Mouse (Mus musculus) embryonic facial prominence, embryonic 11.5 days (tissue): ENCODE measurements around the gene Zkscan6. TPM values are rescaled to one million over a fixed set of nuclear protein-coding genes. Genes with fewer than 3 reads are reported as not detected.

Source experiments
- ATAC-seq: fragments of 200-750 bp; cut with Nextera tagmentation; replicated peaks from 2 replicates; pipeline ENCODE4 v1.8.0; 2017; ENCODE audit warnings: low read depth; ENCODE audit not compliant: insufficient number of reproducible peaks, low FRiP score, low TSS enrichment
- DNase-seq: peaks from one replicate; pipeline ENCODE4 v3.0.0-alpha.2; 2015; ENCODE audit warnings: low spot score
- H3K27ac ChIP-seq: fragments of 300-500 bp; sonication (generic); replicated peaks from 2 replicates; pipeline ENCODE4 v1.5.1; 2014; ENCODE audit warnings: mild to moderate bottlenecking, low read depth, low read length, control low read depth
- H3K27me3 ChIP-seq: fragments of 300-500 bp; sonication (generic); 2 replicates; pipeline ENCODE4 v1.6.1; 2014; ENCODE audit warnings: mild to moderate bottlenecking, low read length, moderate library complexity, mixed read lengths; ENCODE audit not compliant: control insufficient read depth, insufficient read depth
- H3K36me3 ChIP-seq: fragments of 300-500 bp; sonication (generic); replicated peaks from 2 replicates; pipeline ENCODE4 v1.6.1; 2014; ENCODE audit warnings: low read depth, mild to moderate bottlenecking, low read length, moderate library complexity, mixed read lengths; ENCODE audit not compliant: control insufficient read depth, insufficient read depth
- H3K4me1 ChIP-seq: fragments of 300-500 bp; sonication (generic); 2 replicates; pipeline ENCODE4 v1.6.1; 2014; ENCODE audit warnings: low read length, mixed read lengths; ENCODE audit not compliant: control insufficient read depth, insufficient read depth
- H3K4me2 ChIP-seq: fragments of 300-500 bp; sonication (generic); 2 replicates; pipeline ENCODE4 v1.6.1; 2014; ENCODE audit warnings: low read depth, mild to moderate bottlenecking, control low read depth, low read length, moderate library complexity
- H3K4me3 ChIP-seq: fragments of 300-500 bp; sonication (generic); 2 replicates; pipeline ENCODE4 v1.5.1; 2014; ENCODE audit warnings: low read depth, low read length, control low read depth
- H3K9ac ChIP-seq: fragments of 300-500 bp; sonication (generic); replicated peaks from 2 replicates; pipeline ENCODE4 v1.6.1; 2014; ENCODE audit warnings: mild to moderate bottlenecking, control low read depth, low read length
- H3K9me3 ChIP-seq: fragments of 300-500 bp; sonication (generic); replicated peaks from 2 replicates; pipeline ENCODE4 v1.6.1; 2016; ENCODE audit warnings: mild to moderate bottlenecking, low read length, inconsistent platforms, mixed read lengths; ENCODE audit not compliant: control insufficient read depth
- WGBS: fragments of 180-500 bp; shearing (Covaris S2); extraction: QIAGEN DNeasy Blood & Tissue Kit; methylation state at CpG from one replicate; pipeline ENCODE4 v1.1.7; 2014; 5-methylcytosine and 5-hydroxymethylcytosine counted together
- polyA plus RNA-seq: library from polyadenylated mRNA; unstranded; fragments of >200 nt; fragmentation: Nextera tagmentation; extraction: Ambion mirVana; gene quantifications from 2 replicates; pipeline ENCODE4 v1.2.1, GENCODE M21; 2014

Zkscan6 gene
- polyA plus RNA-seq, 1 experiment from 2014 or later: 12.6 TPM

GRCm38 (mm10) chr11:65776906-65777611 lies 29.9 kb upstream of the Zkscan6 start:
- H3K9ac ChIP-seq: no peak overlapping the region
- WGBS: 56% methylated on average over 2 of the region's 2 CpGs
- ATAC-seq: no peak

GRCm38 (mm10) chr11:65777810-65778209 lies 29.2 kb upstream of the Zkscan6 start:
- Histone ChIP-seq H3K27me3 (no peaks in the 10 kb centered on the region), H3K4me3 (no peak overlapping the region), H3K4me2 (no peak overlapping the region), H3K36me3 (no peaks in the 10 kb centered on the region), H3K9me3 (no peaks in the 10 kb centered on the region), H3K9ac (no peak overlapping the region), H3K4me1 (no peaks in the 10 kb centered on the region), H3K27ac (no peak overlapping the region)
- no peak for ATAC-seq
- WGBS: 56% methylated on average over 5 of the region's 5 CpGs
- no peak for DNase-seq

More at GRCm38 (mm10) chr11:65776906-65777611, 29.9 kb upstream of the Zkscan6 start:
- Histone ChIP-seq H3K4me3 (no peak overlapping the region), H3K36me3 (no peaks in the 10 kb centered on the region), H3K27me3 (no peaks in the 10 kb centered on the region), H3K4me2 (no peak overlapping the region), H3K9me3 (no peaks in the 10 kb centered on the region), H3K4me1 (no peaks in the 10 kb centered on the region), H3K27ac (no peak overlapping the region; the same call in 1 of the 2 replicates)
- peak; percentile 9 for DNase-seq

- H3K4me3 ChIP-seq: no peak overlapping the region
- no peak overlapping the region for H3K9ac ChIP-seq
- H3K27me3 ChIP-seq: no peaks in the 10 kb centered on the region
- no peaks in the 10 kb centered on the region for H3K4me1 ChIP-seq
- 85% methylated on average over 1 of the region's 1 CpGs for WGBS
- DNase-seq (no peak), ATAC-seq (no peak)
- no peaks in the 10 kb centered on the region for H3K36me3 ChIP-seq
- H3K4me2 ChIP-seq: no peak overlapping the region
- no peak overlapping the region for H3K27ac ChIP-seq
- H3K9me3 ChIP-seq: no peaks in the 10 kb centered on the region
Measured at GRCm38 (mm10) chr11:65779066-65779465, 27.9 kb upstream of the Zkscan6 start.

GRCm38 (mm10) chr11:65779578-65779977 lies 27.4 kb upstream of the Zkscan6 start:
- 93% methylated on average over 1 of the region's 1 CpGs for WGBS
- no peaks in the 10 kb centered on the region for H3K36me3 ChIP-seq
- H3K4me3 ChIP-seq: no peak overlapping the region
- no peaks in the 10 kb centered on the region for H3K27me3 ChIP-seq
- no peak overlapping the region for H3K27ac ChIP-seq
- DNase-seq: no peak
- ATAC-seq: no peak
- H3K9me3 ChIP-seq: no peaks in the 10 kb centered on the region
- no peak overlapping the region for H3K9ac ChIP-seq
- no peaks in the 10 kb centered on the region for H3K4me1 ChIP-seq
- no peak overlapping the region for H3K4me2 ChIP-seq

- Histone ChIP-seq H3K4me2 (no peak overlapping the region), H3K4me3 (no peak overlapping the region), H3K27ac (no peak overlapping the region), H3K27me3 (no peaks in the 10 kb centered on the region), H3K36me3 (no peaks in the 10 kb centered on the region), H3K9ac (no peak overlapping the region), H3K4me1 (no peaks in the 10 kb centered on the region), H3K9me3 (no peaks in the 10 kb centered on the region)
- 87% methylated on average over 3 of the region's 3 CpGs for WGBS
- DNase-seq (no peak), ATAC-seq (no peak)
Measured at GRCm38 (mm10) chr11:65781596-65781995, 25.4 kb upstream of the Zkscan6 start.

- Histone ChIP-seq H3K4me3 (no peak overlapping the region), H3K27me3 (no peaks in the 10 kb centered on the region), H3K4me1 (no peaks in the 10 kb centered on the region), H3K9ac (no peak overlapping the region), H3K4me2 (no peak overlapping the region), H3K9me3 (no peaks in the 10 kb centered on the region), H3K36me3 (no peaks in the 10 kb centered on the region), H3K27ac (no peak overlapping the region)
- WGBS: 86% methylated on average over 2 of the region's 2 CpGs
- no peak for ATAC-seq
- DNase-seq: no peak
Measured at GRCm38 (mm10) chr11:65786160-65786559, 20.8 kb upstream of the Zkscan6 start.

GRCm38 (mm10) chr11:65787421-65788151 lies 19.4 kb upstream of the Zkscan6 start:
- ATAC-seq (peak; percentile 86), DNase-seq (peak; percentile 42)
- peak overlapping the region; percentile 71 for H3K4me2 ChIP-seq
- H3K27ac ChIP-seq: peak overlapping the region; percentile 70
- no peaks in the 10 kb centered on the region for H3K36me3 ChIP-seq
- H3K27me3 ChIP-seq: no peaks in the 10 kb centered on the region
- H3K4me1 ChIP-seq: no peaks in the 10 kb centered on the region
- under 1% methylated on average over 44 of the region's 71 CpGs for WGBS
- H3K4me3 ChIP-seq: peak overlapping the region; percentile 98
- H3K9me3 ChIP-seq: no peaks in the 10 kb centered on the region
- peak overlapping the region; percentile 98 for H3K9ac ChIP-seq

- no peaks in the 10 kb centered on the region for H3K36me3 ChIP-seq
- H3K4me1 ChIP-seq: no peaks in the 10 kb centered on the region
- peak; percentile 94 for DNase-seq
- H3K9me3 ChIP-seq: no peaks in the 10 kb centered on the region
- 0% methylated on average over 26 of the region's 36 CpGs for WGBS
- H3K4me3 ChIP-seq: peak within 1 kb of the TSS; percentile 98
- H3K9ac ChIP-seq: peak within 1 kb of the TSS; percentile 98
- ATAC-seq: peak; percentile 99
- H3K27me3 ChIP-seq: no peaks in the 10 kb centered on the region
- H3K27ac ChIP-seq: peak within 1 kb of the TSS; percentile 70
- H3K4me2 ChIP-seq: peak within 1 kb of the TSS; percentile 71
Measured at GRCm38 (mm10) chr11:65788154-65788553, 18.8 kb upstream of the Zkscan6 start, which contains the start of gene Map2k4. Gene Map2k4 (minus strand): TSS chr11:65788297.
